Mouse (Mus musculus): ENCODE data around the gene Dab1.

Gene Dab1

GRCm38 (mm10) chr4:104404099-104404498 is 784.9 kb downstream of the Dab1 start:
- DNase-seq: no peak

GRCm38 (mm10) chr4:104410922-104411321 is 791.8 kb downstream of the Dab1 start:
- no peak for DNase-seq

GRCm38 (mm10) chr4:104415482-104415881 is 796.3 kb downstream of the Dab1 start:
- peak in 1 of 2 experiments; percentile 44 for DNase-seq

- DNase-seq: peak in 1 of 2 experiments; percentile 58
These were observed 799.2 kb downstream of the Dab1 start for GRCm38 (mm10) chr4:104418354-104418753.

GRCm38 (mm10) chr4:104420983-104421680 is 802.0 kb downstream of the Dab1 start:
- DNase-seq: no peak

- no peak for DNase-seq
These were observed 810.0 kb downstream of the Dab1 start for GRCm38 (mm10) chr4:104429127-104429526.

GRCm38 (mm10) chr4:104431231-104431855 is 812.2 kb downstream of the Dab1 start:
- DNase-seq: no peak

- peak; percentile 37 to 59 for DNase-seq
These were observed 813.0 kb downstream of the Dab1 start for GRCm38 (mm10) chr4:104432150-104432549.

GRCm38 (mm10) chr4:104435736-104436135 is 816.6 kb downstream of the Dab1 start:
- DNase-seq: no peak

- DNase-seq: no peak
These were observed 817.3 kb downstream of the Dab1 start for GRCm38 (mm10) chr4:104436411-104436810.

- no peak for DNase-seq
These were observed 819.6 kb downstream of the Dab1 start for GRCm38 (mm10) chr4:104438730-104439129.

- no peak for DNase-seq
These were observed 820.5 kb downstream of the Dab1 start for GRCm38 (mm10) chr4:104439641-104440040.

GRCm38 (mm10) chr4:104442925-104443747 is 824.0 kb downstream of the Dab1 start:
- DNase-seq: no peak

GRCm38 (mm10) chr4:104443775-104444174 is 824.6 kb downstream of the Dab1 start:
- DNase-seq: peak; percentile 55 to 70

GRCm38 (mm10) chr4:104444985-104445384 is 825.8 kb downstream of the Dab1 start:
- peak in 1 of 2 experiments; percentile 43 for DNase-seq

GRCm38 (mm10) chr4:104448199-104448598 is 829.0 kb downstream of the Dab1 start:
- DNase-seq: no peak

- peak; percentile 40 to 65 for DNase-seq
These were observed 831.5 kb downstream of the Dab1 start for GRCm38 (mm10) chr4:104450645-104451044.

GRCm38 (mm10) chr4:104452587-104452986 is 833.4 kb downstream of the Dab1 start:
- peak; percentile 84 to 90 for DNase-seq

- peak; percentile 35 to 55 for DNase-seq
These were observed 836.0 kb downstream of the Dab1 start for GRCm38 (mm10) chr4:104455151-104455550.

- peak in 1 of 2 experiments; percentile 48 for DNase-seq
These were observed 836.6 kb downstream of the Dab1 start for GRCm38 (mm10) chr4:104455760-104456159.

- no peak for DNase-seq
These were observed 837.2 kb downstream of the Dab1 start for GRCm38 (mm10) chr4:104456173-104456873.

GRCm38 (mm10) chr4:104458726-104459125 is 839.6 kb downstream of the Dab1 start:
- DNase-seq: peak; percentile 84 to 85
